Mouse (Mus musculus): ENCODE data around the gene Olfr432.
"Not testable (repeated sequence)": the region's sequence is repeated elsewhere in the genome, so short reads cannot be mapped to it uniquely, and the experiment has no call there.

The Olfr432 gene

GRCm38 (mm10) chr1:174048893-174049292, at the start of gene Olfr432:
Olfr432 (plus strand) TSS chr1:174049205.
- DNase-seq (ENCODE audit: low spot score) = no peak

- not testable (repeated sequence) for DNase-seq (ENCODE audit: low spot score)
Observed at GRCm38 (mm10) chr1:174004352-174005109, 44.5 kb upstream of the Olfr432 start.

GRCm38 (mm10) chr1:174007050-174007449, 42.0 kb upstream of the Olfr432 start:
- not testable (repeated sequence) for DNase-seq (ENCODE audit: low spot score)

GRCm38 (mm10) chr1:174031698-174032097, 17.3 kb upstream of the Olfr432 start, which contains the start of gene Ifi205:
Ifi205 (minus strand) TSS chr1:174031810.
- no peak for DNase-seq (ENCODE audit: low spot score)

- no peak for DNase-seq (ENCODE audit: low spot score)
Observed at GRCm38 (mm10) chr1:174035841-174036240, 13.2 kb upstream of the Olfr432 start.

- DNase-seq (ENCODE audit: low spot score) = no peak
Observed at GRCm38 (mm10) chr1:174038480-174038879, 10.5 kb upstream of the Olfr432 start.

- DNase-seq (ENCODE audit: low spot score) = no peak
Observed at GRCm38 (mm10) chr1:174040523-174041177, 8.4 kb upstream of the Olfr432 start, which contains the start of gene Olfr433. Olfr433 (plus strand) TSS chr1:174040705.

GRCm38 (mm10) chr1:174042091-174042884, 6.7 kb upstream of the Olfr432 start:
- not testable (repeated sequence) for DNase-seq (ENCODE audit: low spot score)

- DNase-seq (ENCODE audit: low spot score) = no peak
Observed at GRCm38 (mm10) chr1:174044431-174044830, 4.6 kb upstream of the Olfr432 start.

GRCm38 (mm10) chr1:174048227-174048626, 778 bp upstream of the Olfr432 start:
- not testable (repeated sequence) for DNase-seq (ENCODE audit: low spot score)

GRCm38 (mm10) chr1:174049357-174049756, 352 bp downstream of the Olfr432 start:
- DNase-seq (ENCODE audit: low spot score) = not testable (repeated sequence)

GRCm38 (mm10) chr1:174050532-174050931, 1.5 kb downstream of the Olfr432 start:
- no peak for DNase-seq (ENCODE audit: low spot score)

- no peak for DNase-seq (ENCODE audit: low spot score)
Observed at GRCm38 (mm10) chr1:174051515-174051914, 2.5 kb downstream of the Olfr432 start.

- no peak for DNase-seq (ENCODE audit: low spot score)
Observed at GRCm38 (mm10) chr1:174051931-174052536, 3.0 kb downstream of the Olfr432 start.

- no peak for DNase-seq (ENCODE audit: low spot score)
Observed at GRCm38 (mm10) chr1:174052981-174053380, 4.0 kb downstream of the Olfr432 start.

- no peak for DNase-seq (ENCODE audit: low spot score)
Observed at GRCm38 (mm10) chr1:174055248-174055647, 6.2 kb downstream of the Olfr432 start.

- no peak for DNase-seq (ENCODE audit: low spot score)
Observed at GRCm38 (mm10) chr1:174066305-174066704, 17.3 kb downstream of the Olfr432 start, which contains the start of gene Olfr430. Olfr430 (plus strand) TSS chr1:174066605.

- no peak for DNase-seq (ENCODE audit: low spot score)
Observed at GRCm38 (mm10) chr1:174084031-174084430, 35.0 kb downstream of the Olfr432 start, which contains the start of gene Olfr429. Olfr429 (plus strand) TSS chr1:174084331.

- DNase-seq (ENCODE audit: low spot score) = no peak
Observed at GRCm38 (mm10) chr1:174096591-174096990, 47.6 kb downstream of the Olfr432 start, which contains the start of gene Olfr427. Olfr427 (plus strand) TSS chr1:174096891.

GRCm38 (mm10) chr1:174103735-174104134, 54.7 kb downstream of the Olfr432 start:
- DNase-seq (ENCODE audit: low spot score) = no peak
